Mouse (Mus musculus) ovary, postnatal 36 days (tissue): ENCODE data around the gene Kcnh1.

Experiments
- DNase-seq: peaks from one replicate; pipeline ENCODE4 v3.0.0; 2022; ENCODE audit warnings: low spot score, mixed read lengths

The Kcnh1 gene

DNA sequence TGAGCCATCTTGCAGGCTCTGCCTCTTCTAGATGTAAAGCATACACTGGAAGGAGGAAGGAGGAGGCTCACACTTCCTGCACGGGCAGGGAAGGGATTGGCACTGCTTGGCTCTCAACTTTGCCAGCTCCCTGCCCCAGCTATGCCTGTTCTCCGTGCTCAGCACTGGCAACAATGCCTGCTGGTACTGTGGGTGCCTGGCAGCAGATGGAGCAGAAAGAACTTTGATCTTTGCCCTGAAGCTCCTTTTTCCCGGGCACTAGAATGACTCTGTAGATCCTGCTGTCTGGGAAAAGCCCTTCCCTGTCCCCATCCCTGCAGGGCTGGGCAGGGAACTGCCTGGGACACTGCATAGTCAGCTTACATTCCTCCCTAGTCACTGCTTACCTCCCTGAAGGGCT is 225.2 kb downstream of the Kcnh1 start:
- no peak for DNase-seq

DNA sequence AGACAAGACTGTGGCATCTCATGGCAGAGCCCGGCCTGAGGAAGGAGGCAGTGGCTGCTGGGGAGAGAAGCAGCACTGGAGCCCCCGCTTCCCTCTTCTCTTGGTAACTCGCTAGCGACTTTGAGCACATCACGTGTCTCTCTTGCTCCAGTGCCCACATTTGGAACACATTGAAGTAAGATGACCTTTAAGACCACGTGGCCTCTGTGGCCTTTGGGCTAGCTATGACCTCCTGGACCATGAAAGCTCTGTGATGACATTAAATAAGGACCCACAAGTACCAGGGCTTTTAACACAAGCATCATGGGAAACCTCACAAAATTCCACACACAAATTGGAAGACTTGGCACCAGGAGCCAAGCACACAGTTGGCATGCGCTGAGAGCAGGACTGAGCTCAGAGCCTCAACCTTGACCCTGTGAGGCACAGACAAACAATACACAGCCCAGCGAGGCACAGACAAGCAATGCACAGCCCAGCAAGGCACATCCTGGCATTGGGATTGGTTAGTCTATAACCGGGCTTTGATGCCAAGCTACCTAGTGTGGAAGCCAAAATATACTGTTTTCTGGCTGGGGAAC is 225.8 kb downstream of the Kcnh1 start:
- no peak for DNase-seq

DNA sequence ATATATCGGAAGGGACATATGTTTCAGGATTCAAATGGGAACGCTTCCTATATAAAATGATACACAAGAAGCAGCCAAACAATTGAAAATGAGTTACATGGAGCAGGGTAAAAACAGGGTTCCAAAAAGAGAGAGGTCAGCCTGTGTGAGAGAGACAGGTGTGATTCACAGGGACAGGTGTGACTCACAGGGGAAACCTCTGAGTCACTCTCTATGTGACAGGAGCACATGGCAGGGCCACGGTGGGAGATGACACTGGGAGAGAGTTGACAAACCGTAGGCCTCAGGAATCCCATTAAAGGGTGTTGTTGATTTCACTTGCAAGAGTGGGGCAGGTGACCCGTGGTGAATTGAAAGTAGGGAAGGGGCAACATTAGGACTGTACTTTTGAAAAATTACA is 228.6 kb downstream of the Kcnh1 start:
- no peak for DNase-seq

DNA sequence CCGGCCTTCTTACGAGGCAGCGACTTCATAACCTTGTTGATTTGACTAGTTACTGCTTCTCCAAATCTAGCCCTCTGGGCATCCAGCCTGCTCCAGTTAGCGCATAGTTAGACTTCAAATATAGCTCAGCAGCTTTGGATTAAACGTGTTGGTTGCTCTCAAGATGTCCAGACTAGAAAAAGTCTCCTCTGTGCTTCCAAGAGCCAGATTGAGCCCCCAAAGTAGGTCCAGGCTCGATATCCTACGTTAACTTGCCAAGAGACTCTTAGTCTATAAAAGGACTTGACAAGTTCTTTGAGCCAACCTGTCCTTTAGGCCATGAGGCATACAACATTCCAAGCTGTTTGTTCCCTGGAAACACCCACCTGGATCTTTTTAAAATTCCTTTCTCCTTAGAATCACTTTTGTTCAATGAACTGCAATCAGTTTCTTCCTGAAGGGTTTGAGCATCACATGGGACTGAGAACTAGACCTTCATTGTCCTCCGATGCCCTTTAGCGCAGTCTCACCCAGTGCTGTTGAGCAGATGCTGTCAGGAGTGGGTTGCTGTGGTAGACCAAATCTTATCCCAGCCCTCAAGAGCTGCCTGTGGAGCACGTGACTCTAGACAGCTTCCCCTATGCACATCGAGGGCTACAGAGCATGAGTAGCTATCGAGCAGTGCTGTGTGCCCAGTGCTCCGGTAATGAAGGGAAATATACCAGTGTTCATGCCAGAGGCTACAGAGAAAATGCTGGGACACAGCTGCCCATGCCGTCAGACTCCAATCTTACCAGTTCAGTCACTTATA is 231.0 kb downstream of the Kcnh1 start:
- no peak for DNase-seq

DNA sequence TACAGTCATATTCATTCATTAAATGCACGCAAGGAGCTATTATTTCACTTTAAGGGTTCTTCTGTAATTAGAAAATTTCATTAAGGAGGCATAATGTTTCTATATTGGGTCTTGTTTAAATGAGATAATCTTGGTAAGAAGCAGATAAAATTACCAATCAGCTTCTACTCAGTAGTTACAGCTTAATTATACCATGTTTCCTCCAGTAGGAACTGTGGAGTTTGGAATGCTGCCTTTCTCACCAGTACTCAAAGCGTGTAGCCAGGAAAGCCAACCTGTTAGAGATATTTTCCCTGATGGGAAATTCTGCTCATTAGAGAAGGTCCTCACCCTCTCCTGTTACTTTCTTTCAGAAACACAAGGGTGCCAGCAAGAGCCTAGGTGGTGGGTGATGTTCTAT is 240.8 kb downstream of the Kcnh1 start:
- no peak for DNase-seq

DNA sequence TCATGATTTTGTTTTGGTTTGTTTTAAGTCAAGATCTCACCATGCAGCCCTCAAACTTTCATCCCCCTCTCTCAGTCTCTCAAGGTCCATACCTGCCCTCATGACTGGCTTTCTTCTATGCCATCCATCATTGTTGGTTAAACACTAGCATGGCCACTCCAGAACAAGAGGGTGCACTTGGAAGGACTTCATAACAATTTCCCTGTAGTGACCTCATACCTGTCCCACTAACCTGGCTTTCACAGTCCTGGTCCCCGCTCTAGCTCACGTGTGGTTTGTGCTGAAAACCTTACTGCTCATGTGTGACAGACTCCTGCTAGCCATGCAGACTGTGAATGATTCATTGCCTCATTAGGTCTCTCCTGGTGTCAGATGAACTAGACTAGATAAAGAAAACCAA is 244.9 kb downstream of the Kcnh1 start:
- no peak for DNase-seq

DNA sequence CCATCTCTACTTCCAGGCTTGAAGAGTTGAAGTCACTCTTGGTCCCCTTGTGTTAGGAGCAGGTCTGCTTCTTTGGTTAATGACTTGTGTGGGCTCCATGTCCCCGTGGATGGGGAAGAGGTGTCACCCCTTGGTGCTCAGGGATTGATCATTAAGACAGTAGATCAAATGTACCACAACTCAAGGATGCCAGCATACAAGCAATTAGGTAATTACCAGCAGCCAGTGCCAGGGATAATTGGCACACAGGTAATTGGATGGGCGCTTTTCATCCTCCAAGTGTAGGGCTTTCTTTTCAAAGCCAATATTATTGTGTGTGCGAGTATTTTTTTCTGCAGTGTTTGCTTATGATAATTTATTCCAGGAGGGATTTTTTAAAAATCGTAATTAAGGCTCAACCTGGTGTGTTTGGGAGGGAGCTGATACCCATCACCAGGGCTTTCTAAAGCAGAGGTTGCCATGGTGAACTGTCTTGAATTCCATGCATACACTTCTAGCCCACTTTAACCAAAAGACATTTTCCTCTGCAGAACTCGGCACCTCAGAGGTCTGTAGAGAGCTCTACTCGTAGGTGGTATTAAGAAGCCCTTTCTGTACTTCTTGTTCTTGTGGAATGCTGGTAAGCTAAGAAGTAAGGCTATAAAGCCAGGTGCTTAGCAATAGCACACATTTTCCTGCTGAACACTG is 248.7 kb downstream of the Kcnh1 start:
- no peak for DNase-seq

DNA sequence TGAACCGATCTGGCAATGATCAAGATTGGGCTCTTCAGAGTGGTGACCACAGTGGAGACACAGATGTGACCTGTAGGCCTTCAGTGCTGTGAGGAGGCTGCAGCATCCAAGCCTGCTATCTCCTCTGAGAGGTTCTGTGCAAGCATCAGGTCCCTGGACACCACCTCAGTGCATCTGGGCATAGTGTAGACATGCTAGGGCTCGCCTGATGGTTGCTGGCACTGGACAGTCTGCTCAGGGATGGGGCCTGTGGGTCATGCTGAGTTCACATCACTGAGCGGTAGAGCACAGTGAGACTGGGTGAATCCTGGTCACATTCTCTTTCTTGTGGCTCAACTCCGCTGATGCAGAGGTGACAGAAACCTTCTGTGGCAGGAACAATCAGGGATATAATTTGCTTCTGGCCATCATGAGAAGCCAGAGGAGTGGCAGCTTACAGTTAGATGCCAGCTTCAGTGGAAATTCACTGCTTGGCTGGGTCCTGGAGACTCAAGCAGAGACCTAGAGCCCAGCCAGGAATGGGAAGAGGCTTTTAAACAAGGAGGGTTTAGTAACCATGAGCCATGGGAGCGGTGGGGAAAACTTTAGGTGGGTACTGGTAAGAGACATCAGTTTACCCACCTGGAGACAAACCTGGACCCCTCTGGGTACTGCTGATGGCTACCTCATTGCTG is 252.3 kb downstream of the Kcnh1 start:
- no peak for DNase-seq

DNA sequence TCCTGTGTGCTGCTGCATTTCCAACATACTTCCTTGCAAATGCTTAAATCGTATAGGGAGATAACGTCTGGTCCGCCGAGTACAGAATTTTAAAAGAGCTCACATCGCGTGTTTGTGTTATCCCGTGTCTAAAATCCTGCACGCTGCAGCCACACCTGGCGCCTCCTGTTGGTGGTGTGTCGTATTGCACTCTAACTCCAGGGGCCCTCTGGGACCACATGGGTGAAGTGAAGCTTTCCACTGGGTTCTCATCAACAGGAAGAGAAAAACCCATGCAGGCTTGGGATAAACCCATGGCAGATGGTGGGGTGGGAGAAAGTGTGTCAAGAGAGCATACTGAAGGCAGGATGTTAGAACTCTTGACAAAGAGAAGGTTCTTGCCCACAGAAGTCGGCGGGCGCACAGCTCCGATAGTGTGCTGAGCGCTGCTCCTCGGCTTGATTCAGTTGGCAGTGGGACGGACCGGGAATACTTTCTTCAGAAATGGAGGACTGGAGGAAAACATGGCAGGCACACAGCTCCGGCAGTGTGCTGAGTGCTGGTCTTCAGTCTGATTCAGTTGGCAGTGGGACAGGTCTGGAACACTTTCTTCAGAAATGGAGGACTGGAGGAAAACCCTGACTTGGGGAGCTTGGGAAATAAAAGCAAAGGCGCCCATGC is 253.6 kb downstream of the Kcnh1 start:
- no peak for DNase-seq

DNA sequence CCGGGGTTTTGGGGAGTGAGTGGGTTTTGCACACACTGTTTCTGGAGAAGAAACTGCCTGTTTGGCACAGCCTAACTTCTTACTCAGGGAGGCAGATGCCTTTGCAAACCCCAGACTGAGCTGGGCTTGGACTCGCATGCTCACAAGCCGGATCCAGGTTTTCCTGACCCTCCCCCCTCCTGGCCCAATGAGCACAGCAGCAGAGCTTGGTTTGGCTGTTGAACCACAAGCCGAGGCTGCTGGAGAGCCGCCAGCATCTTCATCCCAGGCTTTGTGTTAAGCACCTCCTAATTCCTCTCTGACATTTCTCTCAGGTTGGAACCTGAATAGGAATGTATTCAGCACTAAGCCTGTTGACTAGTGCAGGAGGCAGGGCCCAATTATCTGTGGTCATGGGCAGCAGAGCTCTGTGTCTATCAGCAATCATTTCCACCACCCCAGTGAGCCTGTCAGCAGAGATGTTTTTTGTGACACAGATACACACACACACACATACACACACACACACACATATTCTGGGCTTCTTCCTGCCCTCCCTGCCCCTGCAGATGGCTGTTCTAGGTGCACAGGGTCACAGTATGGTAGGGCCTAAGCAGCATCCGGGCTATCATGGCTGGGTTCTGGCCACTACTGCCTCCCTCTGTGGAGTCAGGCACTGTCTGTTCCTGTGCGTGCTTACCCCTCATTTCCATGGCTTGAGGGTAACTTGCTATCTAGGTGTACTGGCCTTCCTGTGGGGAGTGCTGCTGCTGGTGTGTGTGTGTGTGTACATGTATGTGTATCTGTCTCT is 254.3 kb downstream of the Kcnh1 start:
- peak; percentile 49 for DNase-seq

DNA sequence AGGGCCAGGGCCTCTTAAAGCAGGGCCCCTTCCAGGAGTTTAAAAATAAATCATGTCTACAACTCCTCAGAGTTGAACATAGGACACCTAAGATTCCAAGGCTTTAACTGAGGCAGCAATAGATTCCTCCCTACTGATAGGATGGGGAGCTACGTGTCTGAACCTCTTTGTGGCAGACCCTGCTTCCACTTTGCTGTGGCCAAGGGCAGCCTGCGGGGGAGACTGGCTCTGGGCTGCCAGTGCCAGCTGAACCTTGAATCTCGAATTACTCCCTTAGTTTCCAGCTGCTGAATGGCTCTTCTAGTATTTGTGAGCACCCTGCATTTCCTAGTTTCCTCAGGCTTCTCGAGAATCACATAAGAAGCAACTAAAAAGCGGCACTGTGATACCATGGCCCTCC is 255.6 kb downstream of the Kcnh1 start:
- peak; percentile 9 for DNase-seq

DNA sequence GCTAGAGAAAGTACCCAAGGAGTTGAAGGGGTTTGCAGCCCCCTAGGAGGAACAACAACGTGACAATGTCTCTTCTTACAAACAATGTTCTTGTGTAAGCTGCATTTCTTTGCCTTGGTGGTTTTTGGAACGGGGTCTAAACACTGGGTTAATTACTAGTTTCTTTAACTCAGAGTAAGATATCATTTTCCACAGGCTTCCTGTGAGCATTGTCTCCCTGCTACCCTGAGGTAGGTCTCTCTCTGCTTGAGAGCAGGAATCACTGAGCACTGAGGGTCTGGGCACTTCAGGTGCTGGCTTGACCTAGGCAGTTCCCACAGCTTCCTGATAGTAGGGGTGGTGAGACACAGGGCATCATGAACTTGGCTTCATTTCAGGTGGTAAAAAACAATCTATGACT is 257.1 kb downstream of the Kcnh1 start:
- no peak for DNase-seq

DNA sequence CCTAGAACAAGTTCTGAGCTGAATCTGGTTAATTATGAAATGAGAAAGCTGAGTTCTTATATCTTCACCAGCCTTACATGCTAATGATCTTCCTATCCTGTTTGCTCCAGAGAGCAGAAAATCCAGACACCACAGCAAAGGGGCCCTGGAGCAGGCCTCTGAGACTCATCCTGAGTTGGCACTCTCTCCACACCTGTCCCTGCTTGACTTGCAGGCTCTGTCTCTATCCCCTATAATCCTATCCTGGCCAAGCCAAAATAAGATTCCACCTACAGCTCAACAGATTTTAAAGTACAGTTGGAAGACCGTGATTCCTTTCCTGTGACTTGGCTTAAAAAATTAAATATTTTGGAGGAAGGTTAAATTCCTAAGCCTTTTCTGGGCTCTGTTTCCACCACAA is 257.9 kb downstream of the Kcnh1 start:
- no peak for DNase-seq

DNA sequence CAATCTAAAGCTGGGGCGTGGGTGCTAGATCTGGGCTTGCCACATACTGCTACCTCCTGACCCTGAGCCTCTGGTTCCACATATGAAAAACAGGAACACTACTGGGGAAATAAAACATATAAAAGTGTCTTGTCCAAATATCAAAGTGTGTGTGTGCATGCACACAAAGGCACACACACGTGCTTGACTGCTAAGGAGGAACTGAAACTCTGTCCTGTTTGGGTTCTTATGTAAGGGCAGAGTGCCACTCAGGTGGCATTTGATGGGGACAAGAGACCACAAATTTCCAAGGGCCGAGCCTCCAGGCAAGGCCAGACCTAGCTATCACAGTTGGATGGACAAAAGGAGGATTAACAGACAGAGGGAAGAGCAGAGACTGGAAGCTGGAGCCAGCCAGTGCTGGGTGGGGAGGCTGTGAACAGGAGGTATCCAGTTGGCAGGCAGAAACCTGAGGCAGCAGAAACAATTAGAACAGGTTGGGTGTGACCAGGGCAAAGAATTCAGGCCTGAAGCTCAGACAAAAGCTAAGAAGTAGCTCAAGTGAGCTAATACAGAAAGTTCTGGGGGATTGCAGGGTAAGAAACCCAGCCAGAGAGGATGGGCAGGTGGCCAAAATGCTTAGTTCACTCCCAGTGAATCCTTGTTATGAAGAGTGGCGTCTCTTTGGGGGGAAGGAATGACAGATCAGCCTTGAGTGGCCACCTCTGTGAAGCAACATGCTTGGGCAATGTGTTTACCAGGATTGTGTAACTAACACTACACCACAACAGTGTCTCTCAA is 259.2 kb downstream of the Kcnh1 start:
- no peak for DNase-seq

DNA sequence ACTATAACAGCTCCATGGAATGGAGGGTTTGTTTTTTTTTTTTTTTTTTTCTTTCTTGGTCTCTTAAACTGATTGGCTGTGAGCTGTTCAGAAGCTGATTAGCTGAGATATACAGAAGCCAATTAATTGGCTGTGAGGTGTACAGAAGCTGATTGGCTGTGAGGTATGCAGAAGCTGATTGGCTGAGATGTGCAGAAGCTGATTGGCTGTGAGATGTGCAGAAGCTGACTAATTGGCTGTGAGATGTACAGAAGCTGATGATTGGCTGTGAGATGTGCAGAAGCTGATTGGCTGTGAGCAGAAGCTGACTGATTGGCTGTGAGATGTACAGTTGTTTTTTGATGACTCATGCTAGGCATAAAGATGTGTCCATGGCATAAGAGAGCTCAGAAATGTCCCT is 259.9 kb downstream of the Kcnh1 start:
- DNase-seq, result no peak

DNA sequence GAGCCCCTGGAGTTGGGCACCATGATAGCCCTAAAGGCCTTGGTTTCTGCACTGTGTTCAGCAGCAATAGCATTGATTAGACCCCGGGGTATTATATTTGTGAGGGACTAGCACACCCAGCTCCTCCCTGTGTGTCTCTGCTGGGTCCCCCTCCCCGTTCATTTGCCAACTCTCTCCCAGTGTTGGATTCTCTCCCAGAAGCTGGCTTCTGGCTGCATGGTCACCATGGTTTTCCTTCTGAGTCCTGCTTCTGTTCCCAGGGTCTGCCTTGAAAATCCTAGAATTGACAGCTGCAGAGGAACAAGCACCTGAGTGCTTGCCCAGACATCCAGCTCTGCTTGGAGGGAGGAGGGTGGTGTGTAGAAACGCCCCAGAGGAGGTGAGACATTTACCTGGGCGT is 261.1 kb downstream of the Kcnh1 start:
- no peak for DNase-seq

DNA sequence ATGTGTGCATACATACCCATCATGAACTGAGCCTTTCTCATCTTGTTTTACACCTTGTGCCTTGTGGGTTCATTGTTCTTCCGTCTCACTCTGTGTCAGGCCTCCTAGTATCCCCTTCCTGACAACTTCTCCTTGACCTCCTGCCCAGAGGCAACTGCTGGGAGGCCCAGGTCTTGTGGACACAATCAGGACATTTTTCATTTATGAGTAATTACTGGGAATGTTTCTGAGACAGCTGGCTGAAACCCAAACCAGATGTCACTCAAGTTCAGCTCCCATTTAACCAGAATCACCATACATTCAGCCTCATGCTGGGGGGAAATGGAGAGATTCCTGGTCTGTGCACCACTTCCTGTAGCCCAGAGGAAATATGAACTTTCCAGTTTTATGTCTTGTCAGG is 263.9 kb downstream of the Kcnh1 start:
- DNase-seq, result no peak

DNA sequence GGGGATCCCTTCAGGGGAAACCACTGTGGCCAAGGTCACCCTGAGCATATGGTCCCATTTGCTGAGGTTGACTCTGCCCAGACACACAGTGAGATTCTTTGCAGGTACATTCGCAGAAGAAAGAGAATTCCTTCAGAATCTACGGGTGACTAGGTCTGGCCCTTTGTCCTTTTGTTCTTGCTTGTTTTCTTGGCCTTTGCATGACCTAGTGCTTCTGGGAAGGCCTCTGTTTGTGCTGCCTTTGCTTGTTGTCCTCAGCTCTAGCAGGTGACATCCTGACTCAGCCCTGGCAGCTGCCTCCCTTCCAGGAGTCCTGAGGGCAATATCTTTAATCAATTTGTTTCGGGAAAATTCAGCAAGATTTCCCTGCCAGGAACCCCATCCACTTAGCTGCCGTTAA is 264.4 kb downstream of the Kcnh1 start:
- no peak for DNase-seq

DNA sequence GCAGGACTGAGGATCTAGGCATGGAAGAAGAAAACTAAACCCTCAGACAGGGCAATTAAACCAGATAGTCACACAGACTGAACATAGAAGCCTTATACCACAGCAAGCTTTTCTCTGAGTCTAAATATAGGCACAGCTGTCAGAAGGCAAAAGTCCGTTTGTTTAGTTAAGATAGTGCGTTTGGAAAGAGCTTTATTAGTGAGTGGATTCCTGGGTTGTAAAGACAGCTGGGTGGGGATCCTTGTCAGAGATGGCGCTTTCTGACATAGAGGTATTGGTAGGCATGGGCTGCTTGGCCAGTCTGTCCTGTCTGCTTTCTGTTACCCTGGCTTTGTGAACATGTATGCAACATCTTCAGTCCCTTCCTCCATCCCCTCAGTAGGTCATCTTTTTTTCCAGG is 266.5 kb downstream of the Kcnh1 start:
- DNase-seq, result no peak

DNA sequence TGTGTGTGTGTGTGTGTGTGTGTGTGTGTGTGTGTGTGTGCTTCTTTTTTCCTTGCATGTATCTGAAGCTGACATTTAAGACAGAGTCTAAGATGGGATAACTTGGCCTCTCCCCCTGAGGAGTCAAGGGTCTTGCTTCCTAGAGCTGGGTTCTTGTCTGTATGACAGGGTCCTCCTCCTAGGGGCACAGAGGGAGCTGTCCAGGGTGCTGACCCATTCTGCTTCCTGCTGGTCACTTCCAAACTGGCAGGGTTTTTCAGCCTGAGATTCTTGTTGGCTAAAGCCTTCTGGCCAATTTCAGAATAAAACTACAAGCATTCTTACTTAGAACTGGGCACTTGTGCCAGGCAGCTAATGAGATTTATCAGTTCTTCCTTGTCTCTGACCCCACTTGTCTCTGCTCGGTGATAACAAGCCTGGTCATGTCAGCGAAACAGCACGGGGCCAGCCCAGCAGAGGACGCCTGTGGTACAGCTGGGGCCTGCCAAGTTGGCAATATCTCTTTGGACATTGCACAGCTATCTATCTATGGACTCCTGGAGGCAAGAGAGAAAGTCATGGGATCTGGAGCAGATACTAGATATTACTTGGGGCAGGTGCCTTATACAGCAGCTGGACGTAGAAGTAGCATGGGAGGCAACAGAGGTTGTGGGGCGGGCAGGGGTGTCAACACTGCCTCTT is 267.1 kb downstream of the Kcnh1 start:
- DNase-seq, result peak; percentile 66
